Mouse (Mus musculus) testis, adult 2 months (tissue): Measurements from ENCODE around the gene Atp2b2.

Source experiments
- CTCF ChIP-seq: fragments of 200-500 bp; IDR thresholded peaks from 2 replicates; pipeline ENCODE4 v1.5.1; 2012; ENCODE audit warnings: low read depth, mild to moderate bottlenecking, inconsistent platforms, low read length, moderate library complexity; ENCODE audit not compliant: control insufficient read depth, insufficient read depth, insufficient replicate concordance
- POLR2A ChIP-seq: fragments of 200-500 bp; IDR thresholded peaks from 2 replicates; pipeline ENCODE4 v1.6.1; 2012; ENCODE audit warnings: low read depth, mild to moderate bottlenecking, inconsistent platforms, low read length, moderate library complexity; ENCODE audit not compliant: control insufficient read depth

GRCm38 (mm10) chr6:114063100-114063499, 20.7 kb upstream of the Atp2b2 start:
- TF ChIP-seq CTCF (no peak), POLR2A (no peak)
